In genomic region chrX:11935337-11935736, GRCm38 (mm10) we compare ENCODE assay signal across 10 mouse cellular contexts.
DNase-seq lines count a peak whose midpoint lies in the region; ATAC-seq and TF ChIP-seq lines count a peak whose summit lies in the region.
"Had no signal": no experiment of that assay in that cellular context is flagged by ENCODE, and none has a peak within 500 bp of the region (broad histone marks: within the 10 kb centered on the region; RNA-seq: fewer than 3 reads in every experiment).

No protein-coding gene starts in this region.

- no peak for TF ChIP-seq CTCF in kidney, adult 2 months (conservative IDR thresholded peaks at IDR 0.05; ENCODE audit: insufficient read depth, insufficient read length, low read depth, low read length)

- no peak overlapping the region for H3K4me3 ChIP-seq in embryonic facial prominence, embryonic 14.5 days (ENCODE audit: low read depth, low read length)
- no peak overlapping the region for H3K4me3 ChIP-seq in embryonic facial prominence, embryonic 10.5 days
- no peak overlapping the region for H3K4me3 ChIP-seq in kidney, adult 2 months (ENCODE audit: insufficient read depth, low read depth, low read length)
- H3K4me3 ChIP-seq: heart, embryonic 15.5 days; liver, embryonic 15.5 days had no signal

- ATAC-seq in embryonic facial prominence, embryonic 14.5 days (ENCODE audit: low read depth), result no peak

- 47% methylated on average over 5 of the region's 5 CpGs for WGBS in embryonic facial prominence, embryonic 14.5 days
- 82% methylated on average over 5 of the region's 5 CpGs for WGBS in embryonic facial prominence, embryonic 10.5 days
- 23% methylated on average over 5 of the region's 5 CpGs for WGBS in kidney, adult 2 months

- 0 out of 2 replicates have a peak, but pooled peaks cover 7% of the 10 kb centered on the region for H3K4me1 ChIP-seq in embryonic facial prominence, embryonic 14.5 days (ENCODE audit: control insufficient read depth, insufficient read depth, low read length)
- peaks cover 18% of the 10 kb centered on the region for H3K4me1 ChIP-seq in embryonic facial prominence, embryonic 10.5 days
- no peaks in the 10 kb centered on the region for H3K4me1 ChIP-seq in kidney, adult 2 months (ENCODE audit: control insufficient read depth, insufficient read depth, low read length)
- H3K4me1 ChIP-seq: liver, embryonic 15.5 days had no signal

- no peak for TF ChIP-seq POLR2A in kidney, adult 2 months (IDR thresholded peaks at IDR 0.05; ENCODE audit: low read depth, low read length)

- H3K9ac ChIP-seq in embryonic facial prominence, embryonic 14.5 days (ENCODE audit: low read depth, low read length), result no peak overlapping the region
- H3K9ac ChIP-seq: heart, embryonic 15.5 days; liver, embryonic 15.5 days had no signal

- H3K27ac ChIP-seq in embryonic facial prominence, embryonic 14.5 days (replicated peaks; ENCODE audit: low read depth, low read length), result no peak overlapping the region
- no peak overlapping the region for H3K27ac ChIP-seq in embryonic facial prominence, embryonic 10.5 days (replicated peaks)
- no peak overlapping the region for H3K27ac ChIP-seq in kidney, adult 2 months (ENCODE audit: insufficient read depth, low read depth, low read length)
- H3K27ac ChIP-seq: heart, embryonic 15.5 days; liver, embryonic 15.5 days had no signal

- no peaks in the 10 kb centered on the region for H3K36me3 ChIP-seq in embryonic facial prominence, embryonic 14.5 days (ENCODE audit: control insufficient read depth, insufficient read depth, low read length)
- H3K36me3 ChIP-seq in embryonic facial prominence, embryonic 10.5 days (replicated peaks), result no peaks in the 10 kb centered on the region
- no peaks in the 10 kb centered on the region for H3K36me3 ChIP-seq in kidney, adult 2 months (ENCODE audit: control insufficient read depth, insufficient read depth, low read length)
- H3K36me3 ChIP-seq: heart, embryonic 15.5 days; liver, embryonic 15.5 days had no signal

- no peaks in the 10 kb centered on the region; the same call in 1 of the 2 replicates for H3K27me3 ChIP-seq in embryonic facial prominence, embryonic 14.5 days (replicated peaks; ENCODE audit: control insufficient read depth, insufficient read depth, low read length)
- H3K27me3 ChIP-seq in embryonic facial prominence, embryonic 10.5 days (replicated peaks; ENCODE audit: low read depth, poor library complexity, severe bottlenecking), result peaks cover 69% of the 10 kb centered on the region
- no peaks in the 10 kb centered on the region for H3K27me3 ChIP-seq in kidney, adult 2 months (replicated peaks; ENCODE audit: control insufficient read depth, insufficient read depth, low read length)
- H3K27me3 ChIP-seq: liver, embryonic 15.5 days had no signal

- no peak overlapping the region for H3K4me2 ChIP-seq in embryonic facial prominence, embryonic 14.5 days (ENCODE audit: low read depth, low read length)
- H3K4me2 ChIP-seq: heart, embryonic 15.5 days; liver, embryonic 15.5 days had no signal

- DNase-seq in embryonic facial prominence, embryonic 14.5 days (ENCODE audit: low spot score), result peak; percentile 75
- no peak for DNase-seq in embryonic facial prominence, embryonic 10.5 days (ENCODE audit: low spot score)
- peak; percentile 13 for DNase-seq in right cerebral cortex, adult 18-20 months
- no peak for DNase-seq in right cerebral cortex, postnatal 36 days (ENCODE audit: low spot score in 2 of 2)
- peak; percentile 78 for DNase-seq in kidney, adult 2 months
- DNase-seq in right cerebral cortex, postnatal 14 days, result peak; percentile 45
- no peak for DNase-seq in embryo, embryonic 10.5 days (ENCODE audit: low spot score)
- DNase-seq in thymus, postnatal 36 days, result no peak

- H3K9me3 ChIP-seq in embryonic facial prominence, embryonic 14.5 days (ENCODE audit: control insufficient read depth, low read length), result no peaks in the 10 kb centered on the region
- H3K9me3 ChIP-seq in embryonic facial prominence, embryonic 10.5 days, result no peaks in the 10 kb centered on the region
- H3K9me3 ChIP-seq: heart, embryonic 15.5 days; liver, embryonic 15.5 days had no signal

Comparison
In these comparisons a context has a peak if more than half of its experiments do, and no peak if none do; other contexts are left out.
1. DNase-seq: peak in embryonic facial prominence, embryonic 14.5 days (single experiment), right cerebral cortex, adult 18-20 months (single experiment), kidney, adult 2 months (single experiment) and right cerebral cortex, postnatal 14 days (single experiment); none in embryonic facial prominence, embryonic 10.5 days (single experiment), right cerebral cortex, postnatal 36 days (0 of 2), embryo, embryonic 10.5 days (single experiment) and thymus, postnatal 36 days (0 of 2).